Mouse (Mus musculus) hindbrain, postnatal 0 days (tissue): ENCODE data around the gene Sugp2. TPM values are rescaled to one million over a fixed set of nuclear protein-coding genes. Genes with fewer than 3 reads are reported as not detected.

Experiments
- ATAC-seq: fragments of 200-750 bp; cut with Nextera tagmentation; 2 replicates; pipeline ENCODE4 v1.8.0; 2017; ENCODE audit warnings: mild to moderate bottlenecking, moderate TSS enrichment, moderate library complexity
- DNase-seq: peaks from one replicate; pipeline ENCODE4 v3.0.0-alpha.2; 2015; ENCODE audit warnings: low spot score
- H3K27ac ChIP-seq: fragments of 300-500 bp; sonication (generic); 2 replicates; pipeline ENCODE4 v1.5.1; 2014; ENCODE audit warnings: mild to moderate bottlenecking
- H3K27me3 ChIP-seq: fragments of 300-500 bp; sonication (generic); 2 replicates; pipeline ENCODE4 v1.6.1; 2014; ENCODE audit warnings: low read length, mixed read lengths; ENCODE audit not compliant: insufficient read depth
- H3K36me3 ChIP-seq: fragments of 300-500 bp; sonication (generic); 2 replicates; pipeline ENCODE4 v1.6.1; 2014; ENCODE audit warnings: low read length, mixed read lengths; ENCODE audit not compliant: insufficient read depth
- H3K4me1 ChIP-seq: fragments of 300-500 bp; sonication (generic); 2 replicates; pipeline ENCODE4 v1.6.1; 2014; ENCODE audit warnings: antibody characterized with exemption, low read length, mixed read lengths; ENCODE audit not compliant: insufficient read depth
- H3K4me2 ChIP-seq: fragments of 300-500 bp; sonication (generic); 2 replicates; pipeline ENCODE4 v1.6.1; 2014; ENCODE audit warnings: low read depth, mild to moderate bottlenecking, low read length, moderate library complexity, mixed read lengths
- H3K4me3 ChIP-seq: fragments of 300-500 bp; sonication (generic); 2 replicates; pipeline ENCODE4 v1.5.1; 2014; ENCODE audit warnings: low read length
- H3K9ac ChIP-seq: fragments of 300-500 bp; sonication (generic); replicated peaks from 2 replicates; pipeline ENCODE4 v1.6.1; 2014; ENCODE audit warnings: mild to moderate bottlenecking, low read length, moderate library complexity, mixed read lengths
- H3K9me3 ChIP-seq: fragments of 300-500 bp; sonication (generic); 2 replicates; pipeline ENCODE4 v1.6.1; 2016; ENCODE audit warnings: low read length, mixed read lengths
- CTCF ChIP-seq: IDR thresholded peaks from 2 replicates; pipeline ENCODE4 v1.5.1; 2016; ENCODE audit warnings: antibody characterized with exemption, control low read depth, low read depth
- WGBS: fragments of 180-500 bp; shearing (Covaris S2); extraction: QIAGEN DNeasy Blood & Tissue Kit; methylation state at CpG from one replicate; pipeline ENCODE4 v1.1.7; 2014; 5-methylcytosine and 5-hydroxymethylcytosine counted together
- polyA plus RNA-seq: library from polyadenylated mRNA; unstranded; fragments of >200 nt; fragmentation: Nextera tagmentation; extraction: Ambion mirVana; gene quantifications from 2 replicates; pipeline ENCODE4 v1.2.1, GENCODE M21; 2015
- total RNA-seq: library from RNA; depleted of rRNA; stranded (reverse); fragments of >200 nt; gene quantifications from 2 replicates; pipeline ENCODE4 v1.2.3, GENCODE M21; 2014; rRNA removed

Sugp2 gene
- 123 and 128 TPM in 2 replicates for total RNA-seq
- polyA plus RNA-seq = 56.7 and 61.4 TPM in 2 replicates

DNA sequence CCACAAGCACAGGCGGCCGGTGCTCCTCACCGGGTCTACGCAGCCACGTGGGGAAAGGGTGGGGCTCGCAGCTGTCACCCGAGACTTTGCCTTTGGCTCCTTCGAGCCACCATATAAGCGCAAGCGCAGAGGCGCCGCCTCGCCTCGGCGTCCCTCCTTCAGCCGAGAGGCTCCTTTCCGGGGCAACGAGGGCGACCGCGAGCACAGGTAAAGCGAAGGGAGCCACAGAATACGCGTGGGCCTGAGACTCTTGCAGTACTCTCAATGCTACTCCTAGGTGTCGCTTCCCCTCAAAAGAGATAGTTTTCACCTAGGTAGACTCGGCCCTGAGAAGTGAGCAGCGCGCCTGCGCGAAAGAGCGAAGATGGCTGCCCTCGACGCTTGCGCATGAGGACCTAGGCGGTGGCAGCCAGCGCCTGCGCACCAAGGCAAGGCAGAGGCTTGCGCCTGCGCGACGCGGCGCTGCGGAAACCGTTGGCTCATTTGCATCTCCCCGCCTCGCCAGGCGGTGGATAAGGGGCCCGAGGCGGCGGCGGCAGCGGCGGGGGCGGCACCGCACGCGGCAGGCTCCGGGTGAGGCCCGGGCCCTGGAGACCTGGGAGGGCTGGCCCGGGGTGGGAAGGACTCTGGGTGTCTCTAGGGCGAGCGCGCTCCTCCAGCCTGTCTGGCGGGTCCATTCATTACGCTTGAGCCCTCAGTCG is at the start of gene Sugp2, which contains the start of gene Armc6:
Gene Sugp2, plus strand, starts transcription at position 147 of the 701 bp plus-strand sequence.
Gene Armc6, minus strand, starts transcription at position 387 of the 701 bp plus-strand sequence.
- Histone ChIP-seq H3K4me2 (peak within 1 kb of the TSS; percentile 74), H3K4me3 (peak within 1 kb of the TSS; percentile 92), H3K36me3 (peaks cover 41% of the 10 kb centered on the region; the same call in 1 of the 2 replicates), H3K9ac (peak within 1 kb of the TSS; percentile 92), H3K4me1 (peaks cover 11% of the 10 kb centered on the region; the same call in 1 of the 2 replicates), H3K27ac (peak within 1 kb of the TSS; percentile 98), H3K27me3 (no peaks in the 10 kb centered on the region), H3K9me3 (no peaks in the 10 kb centered on the region)
- TF ChIP-seq CTCF = peak; percentile 29
- ATAC-seq (peak; percentile 96), DNase-seq (peak; percentile 99)
- WGBS = under 1% methylated on average over 55 of the region's 67 CpGs

DNA sequence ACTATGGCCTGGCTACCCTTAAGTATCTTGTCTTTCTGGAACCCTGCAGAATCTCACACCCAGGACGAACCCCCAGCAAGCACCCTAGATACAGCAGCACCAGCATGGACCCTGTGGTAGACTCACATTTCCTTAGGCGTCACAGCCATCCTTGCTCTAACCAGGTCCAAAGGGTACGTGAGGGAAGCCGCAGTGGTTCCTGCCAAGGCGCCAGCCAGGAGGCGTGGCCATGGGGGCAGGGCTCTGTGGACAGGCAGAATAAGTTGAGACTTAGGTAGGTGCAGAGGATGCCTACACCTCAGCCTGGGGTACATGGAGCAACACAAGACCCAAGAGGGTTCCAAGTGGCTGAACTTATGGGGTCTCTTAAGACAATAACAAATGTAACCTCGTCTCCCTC is 45.3 kb upstream of the Sugp2 start:
- Histone ChIP-seq H3K36me3 (peaks cover 33% of the 10 kb centered on the region), H3K4me3 (no peak overlapping the region), H3K9me3 (no peaks in the 10 kb centered on the region), H3K27me3 (no peaks in the 10 kb centered on the region), H3K4me2 (no peak overlapping the region), H3K4me1 (no peaks in the 10 kb centered on the region), H3K9ac (no peak overlapping the region), H3K27ac (no peak overlapping the region)
- TF ChIP-seq CTCF = no peak
- whole genome bisulfite sequencing = 75% methylated on average over 7 of the region's 7 CpGs
- DNase-seq = no peak
- ATAC-seq = no peak

DNA sequence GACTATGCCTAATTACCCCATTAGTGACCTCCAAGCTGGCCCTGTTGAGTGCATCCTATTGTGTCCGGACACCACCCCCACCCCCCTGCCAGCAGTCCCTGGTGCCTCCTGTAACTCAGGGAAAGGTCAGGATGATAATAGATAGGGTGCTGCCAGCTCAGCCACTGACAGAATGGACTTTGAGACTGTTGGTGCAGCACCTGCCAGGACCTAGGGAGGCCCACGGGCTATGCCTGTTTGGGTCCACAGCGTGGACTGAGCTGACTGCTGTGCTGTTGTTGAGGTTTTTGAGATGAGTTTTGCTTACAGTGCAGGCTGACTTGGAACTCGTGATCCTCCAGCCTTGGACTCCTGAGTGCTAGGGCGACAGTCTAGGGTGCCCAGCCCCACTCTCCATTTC is 40.8 kb upstream of the Sugp2 start:
- no peaks in the 10 kb centered on the region; the same call in 1 of the 2 replicates for H3K4me1 ChIP-seq
- H3K36me3 ChIP-seq = peaks cover 21% of the 10 kb centered on the region
- H3K4me3 ChIP-seq = no peak overlapping the region
- H3K9ac ChIP-seq = no peak overlapping the region
- no peaks in the 10 kb centered on the region for H3K27me3 ChIP-seq
- DNase-seq (no peak), ATAC-seq (no peak)
- no peaks in the 10 kb centered on the region for H3K9me3 ChIP-seq
- no peak for TF ChIP-seq CTCF
- 58% methylated on average over 5 of the region's 5 CpGs for WGBS
- no peak overlapping the region for H3K27ac ChIP-seq
- no peak overlapping the region for H3K4me2 ChIP-seq

DNA sequence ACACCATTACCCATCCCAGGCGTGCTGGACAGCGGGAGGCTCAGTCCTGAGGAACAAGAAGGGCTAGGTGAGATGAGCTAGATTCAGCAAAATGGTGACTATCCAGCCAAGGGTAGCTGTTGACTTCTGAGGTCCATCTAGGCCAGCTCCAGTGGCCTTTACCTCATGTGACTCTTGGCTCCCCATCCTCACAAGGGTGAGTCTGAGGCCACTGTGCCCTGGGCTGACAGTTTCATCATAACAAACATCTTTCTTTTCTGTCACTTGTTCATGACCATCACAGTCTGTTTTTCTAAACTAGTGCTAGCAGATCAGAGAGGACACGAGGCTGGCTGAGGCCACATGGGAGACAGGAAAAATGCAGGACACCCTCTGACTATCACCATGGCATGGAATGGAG is 39.8 kb upstream of the Sugp2 start:
- Histone ChIP-seq H3K36me3 (peaks cover 17% of the 10 kb centered on the region; the same call in 1 of the 2 replicates), H3K4me3 (no peak overlapping the region), H3K4me2 (no peak overlapping the region), H3K9me3 (no peaks in the 10 kb centered on the region), H3K27me3 (no peaks in the 10 kb centered on the region), H3K9ac (no peak overlapping the region), H3K4me1 (no peaks in the 10 kb centered on the region; the same call in 1 of the 2 replicates), H3K27ac (no peak overlapping the region)
- no peak for DNase-seq
- no peak for TF ChIP-seq CTCF
- 84% methylated on average over 3 of the region's 3 CpGs for WGBS
- ATAC-seq = no peak

DNA sequence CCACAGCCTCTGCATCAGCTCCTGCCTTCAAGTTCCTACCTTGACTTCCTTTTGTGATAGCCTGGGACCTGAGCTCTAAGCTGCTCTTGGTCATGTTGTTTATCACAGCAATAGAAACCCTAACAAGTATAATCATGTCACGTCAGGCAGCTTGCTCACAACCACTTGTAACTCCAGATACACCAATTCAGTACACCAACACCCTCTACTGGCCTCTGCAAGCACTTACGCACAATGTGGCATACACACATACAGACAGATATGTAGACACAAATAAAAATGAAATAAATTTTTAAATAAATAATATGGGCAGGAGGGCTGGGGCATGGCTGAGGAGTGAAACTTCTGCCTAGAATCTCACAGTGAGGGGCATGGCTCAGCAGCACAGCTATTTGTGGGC is 38.3 kb upstream of the Sugp2 start:
- ATAC-seq (no peak), DNase-seq (no peak)
- 89% methylated on average over 2 of the region's 2 CpGs for WGBS
- no peak overlapping the region for H3K27ac ChIP-seq
- no peaks in the 10 kb centered on the region for H3K9me3 ChIP-seq
- H3K27me3 ChIP-seq = no peaks in the 10 kb centered on the region
- peaks cover 9% of the 10 kb centered on the region; the same call in 1 of the 2 replicates for H3K36me3 ChIP-seq
- no peaks in the 10 kb centered on the region; the same call in 1 of the 2 replicates for H3K4me1 ChIP-seq
- no peak overlapping the region for H3K4me3 ChIP-seq
- 0 out of 2 replicates have a peak, but pooled peaks have one; percentile 15 for TF ChIP-seq CTCF
- no peak overlapping the region for H3K9ac ChIP-seq
- H3K4me2 ChIP-seq = no peak overlapping the region

DNA sequence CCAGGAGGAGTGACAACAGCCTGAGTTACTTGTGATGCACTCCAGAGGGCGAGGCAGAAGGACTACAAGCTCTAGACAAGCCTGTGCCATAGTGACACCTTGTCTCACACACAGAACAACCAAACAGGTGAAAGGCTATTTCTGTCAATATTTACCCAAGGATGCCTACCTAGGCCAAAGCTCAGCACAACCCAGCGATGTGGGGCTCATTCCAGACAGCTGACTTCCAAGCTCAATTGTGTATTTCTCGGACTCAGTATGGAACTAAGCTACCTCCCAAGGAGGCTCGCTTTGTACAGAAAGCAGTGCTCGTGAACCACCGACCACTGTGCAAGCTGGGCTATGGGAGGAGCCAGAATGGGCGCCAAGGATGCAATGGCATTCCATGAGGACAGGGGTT is 36.4 kb upstream of the Sugp2 start:
- Histone ChIP-seq H3K4me3 (no peak overlapping the region), H3K27me3 (no peaks in the 10 kb centered on the region), H3K4me1 (no peaks in the 10 kb centered on the region; the same call in 1 of the 2 replicates), H3K27ac (no peak overlapping the region), H3K9me3 (no peaks in the 10 kb centered on the region), H3K36me3 (peaks cover 4% of the 10 kb centered on the region; the same call in 1 of the 2 replicates), H3K9ac (no peak overlapping the region), H3K4me2 (no peak overlapping the region)
- DNase-seq (no peak), ATAC-seq (no peak)
- TF ChIP-seq CTCF = no peak
- WGBS = 37% methylated on average over 7 of the region's 7 CpGs
